Mouse (Mus musculus): ENCODE measurements around the gene Gsto2.
"Not testable (repeated sequence)": the region's sequence is repeated elsewhere in the genome, so short reads cannot be mapped to it uniquely, and the experiment has no call there.

The Gsto2 gene

GRCm38 (mm10) chr19:47865353-47865947, at the start of gene Gsto2:
Gene Gsto2, plus strand, starts transcription at chr19:47865534.
- peak; percentile 88 for DNase-seq (ENCODE audit: low spot score)

DNA sequence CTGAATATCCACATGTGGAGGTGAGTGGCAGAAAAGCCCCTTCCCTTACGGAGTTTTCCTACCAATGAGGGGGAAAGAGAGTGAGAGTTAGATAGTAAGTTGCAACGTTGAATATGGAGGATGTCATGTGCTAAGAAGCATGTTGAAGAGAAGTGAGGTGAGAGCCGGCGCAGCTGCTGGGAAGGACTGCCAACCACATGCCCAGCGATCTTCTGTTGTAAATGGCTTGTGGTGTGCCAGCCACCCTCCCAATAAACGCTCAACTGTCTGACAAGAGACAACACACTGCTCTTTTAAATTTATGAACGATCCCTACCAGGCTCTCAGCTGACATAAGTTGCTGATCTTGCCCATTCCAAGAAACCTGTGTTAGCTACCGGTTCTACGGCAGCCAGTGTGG, 47.6 kb upstream of the Gsto2 start:
- DNase-seq (ENCODE audit: low spot score) = no peak

GRCm38 (mm10) chr19:47820832-47821493, 44.4 kb upstream of the Gsto2 start:
- peak; percentile 77 for DNase-seq (ENCODE audit: low spot score)

- DNase-seq (ENCODE audit: low spot score) = no peak
Measured at GRCm38 (mm10) chr19:47821494-47821872, 43.9 kb upstream of the Gsto2 start.

- no peak for DNase-seq (ENCODE audit: low spot score)
Measured at GRCm38 (mm10) chr19:47822143-47822796, 43.1 kb upstream of the Gsto2 start.

- no peak for DNase-seq (ENCODE audit: low spot score)
Measured at GRCm38 (mm10) chr19:47824026-47824425, 41.3 kb upstream of the Gsto2 start.

GRCm38 (mm10) chr19:47829913-47830450, 35.4 kb upstream of the Gsto2 start:
- DNase-seq (ENCODE audit: low spot score) = no peak

DNA sequence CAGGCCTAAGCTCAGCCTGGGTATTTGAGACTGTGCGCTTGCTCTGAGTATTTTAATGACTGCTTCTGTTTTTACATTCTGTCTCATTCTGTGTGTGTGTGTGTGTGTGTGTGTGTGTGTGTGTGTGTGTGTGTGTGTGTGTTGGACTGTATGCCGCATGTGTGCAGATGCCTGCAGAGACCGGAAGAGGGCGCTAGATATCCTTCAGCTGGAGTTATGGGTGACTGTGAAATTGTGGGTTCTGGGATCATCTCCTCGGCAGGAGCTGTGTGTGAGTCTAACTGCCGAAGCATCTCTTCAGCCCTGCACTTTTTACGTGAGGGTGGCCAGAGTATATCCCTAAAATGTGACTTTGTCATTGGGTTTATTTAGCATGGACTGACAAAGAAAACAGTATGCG, 34.2 kb upstream of the Gsto2 start:
- DNase-seq (ENCODE audit: low spot score) = no peak

- no peak for DNase-seq (ENCODE audit: low spot score)
Measured at GRCm38 (mm10) chr19:47832316-47832715, 33.0 kb upstream of the Gsto2 start.

DNA sequence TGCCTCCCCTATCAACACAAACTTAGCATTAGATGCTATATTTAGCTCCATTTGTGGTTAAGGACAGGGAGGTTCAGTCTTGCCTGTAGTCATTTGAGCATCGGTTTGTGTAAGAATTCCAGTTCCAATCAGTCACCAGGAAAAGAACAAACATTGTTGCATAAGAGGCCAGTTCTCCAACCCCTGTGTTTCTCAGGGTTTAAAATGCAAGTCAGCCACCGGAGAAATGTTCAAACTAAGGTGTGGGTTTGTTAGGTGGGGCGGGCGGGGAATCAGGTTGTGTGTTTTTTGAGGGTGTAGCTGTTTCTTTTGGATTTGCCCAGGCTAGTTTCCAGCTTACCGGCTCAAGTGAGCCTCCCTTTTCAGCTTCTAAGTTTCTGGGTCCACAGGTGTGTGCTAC, 30.7 kb upstream of the Gsto2 start:
- DNase-seq (ENCODE audit: low spot score) = no peak

- DNase-seq (ENCODE audit: low spot score) = no peak
Measured at GRCm38 (mm10) chr19:47835776-47836175, 29.6 kb upstream of the Gsto2 start.

DNA sequence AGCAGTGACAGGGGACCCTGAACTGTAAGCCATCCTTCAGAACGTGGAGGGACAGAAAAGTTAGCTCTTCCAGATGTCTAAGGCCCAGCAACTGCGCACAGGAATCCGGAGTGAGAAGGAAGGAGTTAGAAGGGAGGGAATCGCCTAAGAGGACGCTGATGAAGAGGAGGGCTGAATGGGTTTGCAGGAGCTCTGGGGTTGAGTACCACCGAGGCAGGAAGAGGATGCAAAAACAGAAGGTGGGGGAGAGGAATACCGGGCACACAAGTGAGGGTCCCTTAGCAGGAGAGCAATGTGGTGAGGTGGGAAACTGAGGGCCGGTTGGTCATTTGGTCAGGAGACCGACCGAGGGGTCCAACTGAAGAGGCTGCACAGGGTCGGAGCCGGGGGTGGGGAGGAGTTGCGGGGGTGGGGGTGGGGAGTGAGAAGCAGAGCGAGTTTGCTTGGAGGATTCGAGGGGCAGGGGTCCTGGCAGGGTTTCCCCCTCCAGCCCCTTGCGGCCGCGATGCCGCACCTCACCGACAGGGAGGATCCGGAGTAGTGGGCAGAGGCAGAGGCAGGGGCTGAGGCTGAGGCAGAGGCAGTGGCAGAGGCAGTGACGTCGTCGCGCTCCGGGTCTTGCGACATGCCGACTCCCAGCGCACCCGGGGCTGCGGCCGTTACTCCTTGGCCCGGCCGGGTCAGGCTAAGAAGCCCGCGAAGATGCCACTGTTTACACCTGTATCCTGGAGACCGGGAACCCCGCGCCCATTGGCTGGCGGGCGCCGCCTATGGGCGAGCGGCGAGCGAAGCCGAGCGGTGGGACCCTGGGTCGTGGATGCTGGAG, 28.4 kb upstream of the Gsto2 start:
- peak; percentile 56 for DNase-seq (ENCODE audit: low spot score)

- DNase-seq (ENCODE audit: low spot score) = no peak
Measured at GRCm38 (mm10) chr19:47837527-47837901, 27.8 kb upstream of the Gsto2 start.

GRCm38 (mm10) chr19:47841234-47841633, 24.1 kb upstream of the Gsto2 start:
- not testable (repeated sequence) for DNase-seq (ENCODE audit: low spot score)

- DNase-seq (ENCODE audit: low spot score) = no peak
Measured at GRCm38 (mm10) chr19:47849735-47850134, 15.6 kb upstream of the Gsto2 start.

DNA sequence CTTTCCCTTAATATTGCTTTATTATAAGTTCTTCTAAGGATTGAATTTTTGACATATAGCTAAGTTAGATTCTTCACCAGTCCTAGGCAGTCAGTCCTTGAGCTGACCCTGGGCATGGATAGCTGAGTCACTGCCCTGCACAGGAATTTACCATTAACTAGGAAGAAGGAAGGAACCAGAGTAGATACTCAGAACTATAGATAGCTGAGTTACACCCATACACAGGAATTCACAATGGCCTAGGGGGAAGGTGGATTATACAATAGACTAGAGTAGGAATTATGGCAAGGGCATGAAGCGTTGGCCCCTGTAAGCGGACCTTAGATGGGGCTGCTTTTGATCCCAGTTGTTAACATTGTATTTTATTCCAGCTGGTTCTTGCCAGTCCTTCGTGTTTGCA, 13.2 kb upstream of the Gsto2 start:
- not testable (repeated sequence) for DNase-seq (ENCODE audit: low spot score)

GRCm38 (mm10) chr19:47853053-47853452, 12.3 kb upstream of the Gsto2 start:
- DNase-seq (ENCODE audit: low spot score) = no peak

- DNase-seq (ENCODE audit: low spot score) = no peak
Measured at GRCm38 (mm10) chr19:47853951-47854795, 11.2 kb upstream of the Gsto2 start.

DNA sequence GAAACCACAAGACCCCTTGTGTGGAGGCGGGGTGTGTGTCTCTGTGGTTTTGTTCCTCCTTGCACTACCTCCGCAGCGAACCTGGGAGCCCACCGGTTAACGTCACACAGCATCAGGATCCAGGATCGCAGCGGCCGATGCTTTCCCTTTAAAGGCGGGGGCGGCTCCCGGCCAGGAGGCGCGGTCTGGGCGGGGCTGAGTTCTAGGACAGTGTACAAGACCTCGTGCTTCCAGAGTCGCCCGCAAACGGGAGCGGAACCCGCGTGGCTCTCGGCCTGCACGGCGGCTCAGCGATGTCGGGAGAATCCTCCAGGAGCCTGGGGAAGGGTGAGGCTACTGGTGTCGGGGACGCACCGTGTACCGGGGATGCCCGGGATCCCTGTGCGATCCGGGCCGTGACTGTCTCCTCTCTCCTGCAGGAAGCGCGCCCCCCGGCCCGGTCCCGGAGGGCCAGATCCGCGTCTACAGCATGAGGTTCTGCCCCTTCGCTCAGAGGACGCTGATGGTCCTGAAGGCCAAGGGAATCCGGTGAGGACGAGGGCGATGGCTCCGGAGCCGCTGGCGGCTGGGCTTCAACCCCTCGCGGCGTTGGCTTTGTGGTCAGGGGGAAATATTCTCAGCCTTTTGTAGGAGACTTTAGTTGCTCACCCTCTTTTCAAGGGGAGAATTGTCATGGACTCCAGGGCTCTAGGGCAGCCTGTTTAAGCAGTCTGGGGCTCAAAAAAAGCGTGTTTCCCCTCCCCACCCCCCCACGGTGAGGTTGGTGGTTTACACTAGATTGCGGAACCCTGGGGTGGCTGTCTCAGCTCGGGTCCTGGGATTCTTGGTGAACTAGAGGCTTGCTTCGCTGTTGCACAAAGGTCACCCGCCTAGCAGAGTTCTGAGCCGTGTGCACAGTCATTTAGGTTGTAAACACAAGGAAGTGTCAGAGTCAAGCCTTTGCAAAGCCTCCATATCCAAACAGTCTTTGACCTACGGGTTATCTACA, 10.2 kb upstream of the Gsto2 start, which contains the start of gene Gsto1:
Gene Gsto1 (plus strand): TSS at position 175 of the 988 bp plus-strand sequence.
- peak; percentile 93 for DNase-seq (ENCODE audit: low spot score)

Measured in urinary bladder, postnatal 25 days (tissue).